Mouse (Mus musculus) testis, adult 2 months (tissue): ENCODE results near the gene Irs1.
A peak's percentile ranks its signal among the peaks of the same experiment; 100 is the strongest.

Experiments
- CTCF ChIP-seq: fragments of 200-500 bp; IDR thresholded peaks from 2 replicates; pipeline ENCODE4 v1.5.1; 2012; ENCODE audit warnings: low read depth, mild to moderate bottlenecking, inconsistent platforms, low read length, moderate library complexity; ENCODE audit not compliant: control insufficient read depth, insufficient read depth, insufficient replicate concordance
- POLR2A ChIP-seq: fragments of 200-500 bp; IDR thresholded peaks from 2 replicates; pipeline ENCODE4 v1.6.1; 2012; ENCODE audit warnings: low read depth, mild to moderate bottlenecking, inconsistent platforms, low read length, moderate library complexity; ENCODE audit not compliant: control insufficient read depth

- peak; percentile 98 for TF ChIP-seq POLR2A
- no peak for TF ChIP-seq CTCF
Measured at GRCm38 (mm10) chr1:82316111-82316745, 25.0 kb upstream of the Irs1 start, which contains the start of gene Rhbdd1.
